Mouse (Mus musculus) hindbrain, embryonic 13.5 days (tissue): ENCODE measurements at regions not wholly inside any gene's neighbourhood (a gene's known extent, or its start where the extent isn't known, plus 50 kb on each side); places are given as distances from the start of the nearest gene placed in this dataset.

ENCODE experiments used
- ATAC-seq: fragments of 200-750 bp; cut with Nextera tagmentation; 2 replicates; pipeline ENCODE4 v1.8.0; 2017; ENCODE audit warnings: moderate TSS enrichment; ENCODE audit not compliant: low FRiP score
- H3K27ac ChIP-seq: fragments of 300-500 bp; sonication (generic); 2 replicates; pipeline ENCODE4 v1.5.1; 2015; ENCODE audit warnings: inconsistent platforms, mild to moderate bottlenecking, moderate library complexity
- H3K27me3 ChIP-seq: fragments of 300-500 bp; sonication (generic); 2 replicates; pipeline ENCODE4 v1.6.1; 2015; ENCODE audit warnings: mild to moderate bottlenecking, inconsistent platforms
- H3K36me3 ChIP-seq: fragments of 300-500 bp; sonication (generic); 2 replicates; pipeline ENCODE4 v1.6.1; 2015; ENCODE audit warnings: mild to moderate bottlenecking, inconsistent platforms
- H3K4me1 ChIP-seq: fragments of 300-500 bp; sonication (generic); replicated peaks from 2 replicates; pipeline ENCODE4 v1.6.1; 2015; ENCODE audit warnings: inconsistent platforms
- H3K4me2 ChIP-seq: fragments of 300-500 bp; sonication (generic); 2 replicates; pipeline ENCODE4 v1.6.1; 2015; ENCODE audit warnings: inconsistent platforms, mild to moderate bottlenecking, moderate library complexity
- H3K4me3 ChIP-seq: fragments of 300-500 bp; sonication (generic); 2 replicates; pipeline ENCODE4 v1.5.1; 2015; ENCODE audit warnings: mild to moderate bottlenecking, inconsistent platforms
- H3K9ac ChIP-seq: fragments of 300-500 bp; sonication (generic); 2 replicates; pipeline ENCODE4 v1.6.1; 2015; ENCODE audit warnings: mild to moderate bottlenecking, inconsistent platforms
- H3K9me3 ChIP-seq: fragments of 300-500 bp; sonication (generic); 2 replicates; pipeline ENCODE4 v1.6.1; 2016; ENCODE audit warnings: inconsistent platforms
- WGBS: fragments of 180-500 bp; shearing (Covaris S2); methylation state at CpG from one replicate; pipeline ENCODE4 v1.1.7; 2015; 5-methylcytosine and 5-hydroxymethylcytosine counted together

- Histone ChIP-seq H3K27me3 (peaks cover 9% of the 10 kb centered on the region; the same call in 1 of the 2 replicates), H3K9me3 (no peaks in the 10 kb centered on the region), H3K9ac (no peak overlapping the region), H3K36me3 (no peaks in the 10 kb centered on the region), H3K4me3 (no peak overlapping the region), H3K4me2 (no peak overlapping the region), H3K4me1 (no peaks in the 10 kb centered on the region; the same call in 1 of the 2 replicates), H3K27ac (no peak overlapping the region)
- WGBS = 71% methylated on average over 7 of the region's 7 CpGs
- no peak for ATAC-seq
Measured at GRCm38 (mm10) chr3:149338684-149339373, 348.5 kb upstream of the Adgrl2 start.

- no peak overlapping the region for H3K4me3 ChIP-seq
- no peak overlapping the region for H3K9ac ChIP-seq
- H3K27ac ChIP-seq = no peak overlapping the region
- 78% methylated on average over 6 of the region's 6 CpGs for WGBS
- ATAC-seq = no peak
- H3K9me3 ChIP-seq = no peaks in the 10 kb centered on the region
- H3K4me2 ChIP-seq = no peak overlapping the region
- peaks cover 17% of the 10 kb centered on the region for H3K27me3 ChIP-seq
- peaks cover 16% of the 10 kb centered on the region for H3K4me1 ChIP-seq
- no peaks in the 10 kb centered on the region for H3K36me3 ChIP-seq
Measured at GRCm38 (mm10) chr3:149335259-149335658, 344.9 kb upstream of the Adgrl2 start.

DNA sequence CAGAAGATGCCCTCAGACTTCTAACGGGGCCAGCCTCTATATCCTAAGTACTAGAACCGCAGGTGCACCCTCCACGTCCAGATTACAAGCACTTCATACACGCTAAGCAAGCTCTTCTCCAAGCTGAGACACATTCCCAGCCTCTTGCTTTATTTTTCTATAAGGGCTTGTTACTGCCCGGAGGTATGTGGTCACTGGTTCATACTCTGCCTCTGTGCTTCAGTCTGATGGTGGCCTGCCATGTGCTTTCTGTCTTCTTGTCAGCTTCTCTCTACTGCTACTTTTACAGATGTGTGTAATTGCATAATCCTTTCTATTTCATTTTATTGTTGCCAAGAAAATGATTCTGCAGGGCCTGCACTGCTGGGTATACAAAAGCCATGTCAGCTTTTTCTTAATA is 343.3 kb upstream of the Adgrl2 start:
- WGBS = 82% methylated on average over 5 of the region's 5 CpGs
- Histone ChIP-seq H3K9ac (no peak overlapping the region), H3K9me3 (no peaks in the 10 kb centered on the region), H3K4me2 (no peak overlapping the region), H3K4me3 (no peak overlapping the region), H3K4me1 (peaks cover 16% of the 10 kb centered on the region), H3K36me3 (no peaks in the 10 kb centered on the region), H3K27me3 (peaks cover 17% of the 10 kb centered on the region), H3K27ac (no peak overlapping the region)
- no peak for ATAC-seq

GRCm38 (mm10) chr3:149333131-149333530 is 342.8 kb upstream of the Adgrl2 start:
- no peak overlapping the region for H3K9ac ChIP-seq
- H3K4me2 ChIP-seq = no peak overlapping the region
- peaks cover 20% of the 10 kb centered on the region for H3K27me3 ChIP-seq
- H3K36me3 ChIP-seq = no peaks in the 10 kb centered on the region
- H3K4me1 ChIP-seq = peaks cover 16% of the 10 kb centered on the region
- no peak overlapping the region for H3K27ac ChIP-seq
- no peaks in the 10 kb centered on the region for H3K9me3 ChIP-seq
- no peak overlapping the region for H3K4me3 ChIP-seq
- 32% methylated on average over 10 of the region's 10 CpGs for WGBS
- 0 out of 2 replicates have a peak, but pooled peaks have one; percentile 32 for ATAC-seq

DNA sequence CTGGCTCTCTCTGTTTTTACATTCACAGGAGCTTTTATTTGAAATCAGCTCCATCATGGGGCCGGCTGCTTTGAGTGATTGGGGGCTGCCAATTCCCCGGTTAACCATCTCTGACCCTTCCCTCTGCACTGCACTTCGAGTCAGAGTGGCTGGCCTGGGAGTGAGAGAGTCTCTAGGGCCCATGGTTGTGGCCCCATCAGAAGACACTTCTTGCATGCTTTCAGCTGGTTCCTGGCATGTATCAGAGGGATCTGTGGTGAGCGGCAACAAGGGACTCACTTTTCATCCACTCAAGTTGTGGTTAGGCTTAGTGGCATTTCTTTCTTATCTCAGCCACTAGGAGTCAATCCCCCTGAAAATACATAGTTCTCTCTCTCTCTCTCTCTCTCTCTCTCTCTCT is 341.8 kb upstream of the Adgrl2 start:
- Histone ChIP-seq H3K27me3 (peaks cover 20% of the 10 kb centered on the region), H3K27ac (no peak overlapping the region), H3K9me3 (no peaks in the 10 kb centered on the region), H3K4me1 (peaks cover 16% of the 10 kb centered on the region), H3K9ac (no peak overlapping the region), H3K36me3 (no peaks in the 10 kb centered on the region), H3K4me3 (no peak overlapping the region), H3K4me2 (no peak overlapping the region)
- no peak for ATAC-seq
- 18% methylated on average over 4 of the region's 4 CpGs for WGBS

- Histone ChIP-seq H3K36me3 (no peaks in the 10 kb centered on the region), H3K27ac (no peak overlapping the region), H3K27me3 (peaks cover 20% of the 10 kb centered on the region), H3K9ac (no peak overlapping the region), H3K4me3 (no peak overlapping the region), H3K4me2 (no peak overlapping the region), H3K4me1 (peaks cover 16% of the 10 kb centered on the region), H3K9me3 (no peaks in the 10 kb centered on the region)
- WGBS = 14% methylated on average over 7 of the region's 7 CpGs
- ATAC-seq = no peak
Measured at GRCm38 (mm10) chr3:149331251-149331960, 341.1 kb upstream of the Adgrl2 start.

DNA sequence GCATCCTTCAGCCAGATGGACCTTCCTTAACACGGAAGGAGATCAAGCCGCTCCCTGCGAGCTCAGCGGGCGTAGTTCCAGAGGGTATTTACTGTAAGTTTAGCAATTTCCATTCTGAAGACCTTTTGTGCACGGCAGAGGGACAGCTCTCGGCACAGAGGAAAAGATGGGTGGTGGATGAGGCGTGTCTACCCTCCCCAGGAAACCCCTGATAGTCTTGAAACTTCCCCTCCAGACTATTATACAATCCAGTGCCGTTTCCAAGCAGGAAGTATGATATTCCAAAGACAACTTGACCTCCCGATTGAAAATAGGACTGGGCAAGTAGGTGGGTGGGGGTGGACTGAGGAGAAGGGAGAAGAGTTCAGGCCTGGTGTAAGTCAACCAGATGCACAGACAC is 340.4 kb upstream of the Adgrl2 start:
- Histone ChIP-seq H3K9ac (no peak overlapping the region), H3K36me3 (no peaks in the 10 kb centered on the region), H3K4me1 (peaks cover 16% of the 10 kb centered on the region), H3K9me3 (no peaks in the 10 kb centered on the region), H3K27ac (no peak overlapping the region), H3K27me3 (peaks cover 24% of the 10 kb centered on the region), H3K4me2 (no peak overlapping the region), H3K4me3 (no peak overlapping the region)
- WGBS = 80% methylated on average over 10 of the region's 10 CpGs
- no peak for ATAC-seq

DNA sequence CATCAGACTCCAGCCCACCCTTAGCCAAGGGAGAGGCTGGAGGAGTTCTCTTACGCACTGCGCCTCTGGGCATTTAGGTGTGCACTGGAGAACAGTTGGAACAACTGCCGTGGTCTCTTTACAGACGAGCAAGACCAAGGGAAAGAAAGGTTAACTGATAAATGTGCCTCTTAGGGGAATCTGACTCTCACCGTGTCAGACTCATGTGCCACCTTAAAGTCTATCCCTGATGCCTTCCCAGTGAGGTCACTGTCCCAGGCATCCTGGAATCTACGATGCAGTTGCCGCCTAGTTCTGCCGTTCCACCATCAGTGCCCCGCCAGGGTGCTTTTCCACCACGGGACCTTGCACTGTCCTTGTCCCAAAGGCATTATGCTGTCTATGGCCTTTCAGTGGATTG is 339.7 kb upstream of the Adgrl2 start:
- WGBS = 86% methylated on average over 10 of the region's 10 CpGs
- no peak for ATAC-seq
- peaks cover 16% of the 10 kb centered on the region for H3K4me1 ChIP-seq
- H3K9me3 ChIP-seq = no peaks in the 10 kb centered on the region
- H3K36me3 ChIP-seq = no peaks in the 10 kb centered on the region
- no peak overlapping the region for H3K4me2 ChIP-seq
- no peak overlapping the region for H3K27ac ChIP-seq
- no peak overlapping the region for H3K4me3 ChIP-seq
- peaks cover 22% of the 10 kb centered on the region for H3K27me3 ChIP-seq
- H3K9ac ChIP-seq = no peak overlapping the region

DNA sequence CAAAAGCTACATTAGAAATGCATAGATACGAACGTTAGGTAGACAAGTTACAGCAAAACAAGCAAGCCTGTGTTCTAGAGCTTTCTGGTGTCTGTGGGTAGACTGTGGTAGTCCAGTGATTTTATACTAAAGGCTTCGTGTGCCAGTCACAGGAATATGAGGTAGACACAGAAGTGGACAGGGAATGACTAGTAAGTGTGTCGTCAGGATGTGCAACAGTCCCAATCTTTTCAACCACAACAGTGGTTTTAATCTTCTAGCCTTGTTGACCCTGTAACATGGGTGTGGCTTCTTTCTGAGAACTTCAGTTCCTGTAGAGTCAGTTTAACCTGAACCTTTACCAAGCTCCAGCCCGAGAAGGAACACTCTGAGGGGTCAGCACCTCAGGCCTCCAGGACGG is 339.3 kb upstream of the Adgrl2 start:
- 91% methylated on average over 6 of the region's 6 CpGs for WGBS
- Histone ChIP-seq H3K4me1 (peaks cover 16% of the 10 kb centered on the region), H3K9me3 (no peaks in the 10 kb centered on the region), H3K4me2 (no peak overlapping the region), H3K36me3 (no peaks in the 10 kb centered on the region), H3K4me3 (no peak overlapping the region), H3K27me3 (peaks cover 17% of the 10 kb centered on the region), H3K27ac (no peak overlapping the region), H3K9ac (no peak overlapping the region)
- ATAC-seq = no peak

- H3K27ac ChIP-seq = no peak overlapping the region
- peaks cover 6% of the 10 kb centered on the region; the same call in 1 of the 2 replicates for H3K4me1 ChIP-seq
- H3K4me3 ChIP-seq = no peak overlapping the region
- H3K9ac ChIP-seq = no peak overlapping the region
- peaks cover 7% of the 10 kb centered on the region; the same call in 1 of the 2 replicates for H3K27me3 ChIP-seq
- H3K36me3 ChIP-seq = no peaks in the 10 kb centered on the region
- no peak overlapping the region for H3K4me2 ChIP-seq
- H3K9me3 ChIP-seq = no peaks in the 10 kb centered on the region
- WGBS = 64% methylated on average over 5 of the region's 5 CpGs
- no peak for ATAC-seq
Measured at GRCm38 (mm10) chr3:149326664-149327063, 336.3 kb upstream of the Adgrl2 start.

DNA sequence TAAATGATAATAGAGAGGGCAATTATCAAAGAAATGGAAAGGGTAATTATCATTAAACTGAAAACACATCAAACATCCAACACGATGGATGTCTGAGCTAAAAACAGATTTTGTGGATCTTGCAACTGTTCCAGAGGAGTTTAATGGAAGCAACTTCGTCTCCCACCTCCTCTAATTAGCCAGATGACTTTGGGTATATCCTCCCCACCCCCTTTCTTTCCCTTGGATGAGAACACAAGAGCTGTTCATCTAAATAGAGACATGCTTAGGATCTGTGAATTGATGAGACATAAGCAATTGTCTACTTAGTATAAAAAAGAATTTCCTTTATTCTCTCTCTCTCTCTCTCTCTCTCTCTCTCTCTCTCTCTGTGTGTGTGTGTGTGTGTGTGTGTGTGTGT is 333.7 kb upstream of the Adgrl2 start:
- H3K36me3 ChIP-seq = no peaks in the 10 kb centered on the region
- ATAC-seq = no peak
- 0 out of 2 replicates have a peak, but pooled peaks cover 7% of the 10 kb centered on the region for H3K27me3 ChIP-seq
- no peaks in the 10 kb centered on the region for H3K9me3 ChIP-seq
- H3K4me3 ChIP-seq = no peak overlapping the region
- H3K4me2 ChIP-seq = no peak overlapping the region
- no peaks in the 10 kb centered on the region for H3K4me1 ChIP-seq
- H3K27ac ChIP-seq = no peak overlapping the region
- no peak overlapping the region for H3K9ac ChIP-seq
- WGBS = 70% methylated on average over 2 of the region's 2 CpGs

DNA sequence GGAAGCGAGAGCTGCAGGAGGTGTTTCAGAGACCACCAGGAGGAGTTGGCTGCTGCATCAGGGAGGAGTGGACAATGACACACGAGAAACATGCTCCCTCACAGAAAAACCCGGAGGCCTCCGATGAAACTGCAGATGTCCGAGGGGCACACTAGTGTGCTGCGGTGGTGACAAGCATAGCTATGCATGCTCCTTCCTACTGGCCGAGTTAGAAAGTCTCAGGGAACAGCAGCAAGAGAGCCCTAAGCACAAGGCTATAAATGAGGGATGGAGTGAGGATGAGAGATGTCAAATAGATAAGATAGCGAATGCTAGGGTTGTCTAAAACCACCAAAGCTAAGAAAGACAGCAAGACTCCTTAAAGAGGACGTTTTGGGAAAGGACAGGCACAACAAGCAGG is 328.4 kb upstream of the Adgrl2 start:
- no peak overlapping the region for H3K4me3 ChIP-seq
- no peak overlapping the region for H3K9ac ChIP-seq
- H3K4me2 ChIP-seq = no peak overlapping the region
- H3K27ac ChIP-seq = no peak overlapping the region
- H3K36me3 ChIP-seq = no peaks in the 10 kb centered on the region
- H3K27me3 ChIP-seq = no peaks in the 10 kb centered on the region
- ATAC-seq = no peak
- H3K9me3 ChIP-seq = no peaks in the 10 kb centered on the region
- 76% methylated on average over 9 of the region's 9 CpGs for WGBS
- no peaks in the 10 kb centered on the region for H3K4me1 ChIP-seq

- Histone ChIP-seq H3K27ac (no peak overlapping the region), H3K4me3 (no peak overlapping the region), H3K36me3 (no peaks in the 10 kb centered on the region), H3K4me2 (no peak overlapping the region), H3K27me3 (0 out of 2 replicates have a peak, but pooled peaks cover 7% of the 10 kb centered on the region), H3K4me1 (no peaks in the 10 kb centered on the region), H3K9ac (no peak overlapping the region), H3K9me3 (peaks cover 3% of the 10 kb centered on the region; the same call in 1 of the 2 replicates)
- 28% methylated on average over 4 of the region's 4 CpGs for WGBS
- no peak for ATAC-seq
Measured at GRCm38 (mm10) chr3:149314258-149314657, 323.9 kb upstream of the Adgrl2 start.
